Mouse (Mus musculus): ENCODE data around the gene Ift52.

Ift52 gene

GRCm38 (mm10) chr2:163016916-163017743 is at the start of gene Ift52:
TSS of gene Ift52 (plus strand) at chr2:163017354.
- DNase-seq (ENCODE audit: low spot score in 2 of 2): peak; percentile 87 to 91

GRCm38 (mm10) chr2:162968357-162968756 is 48.8 kb upstream of the Ift52 start:
- no peak for DNase-seq (ENCODE audit: low spot score in 2 of 2)

GRCm38 (mm10) chr2:162969101-162969500 is 48.1 kb upstream of the Ift52 start:
- DNase-seq (ENCODE audit: low spot score in 2 of 2): no peak

- no peak for DNase-seq (ENCODE audit: low spot score in 2 of 2)
Observed at GRCm38 (mm10) chr2:162970896-162971295, 46.3 kb upstream of the Ift52 start.

- no peak for DNase-seq (ENCODE audit: low spot score in 2 of 2)
Observed at GRCm38 (mm10) chr2:162972752-162973151, 44.4 kb upstream of the Ift52 start.

- DNase-seq (ENCODE audit: low spot score in 2 of 2): no peak
Observed at GRCm38 (mm10) chr2:162973206-162973605, 43.9 kb upstream of the Ift52 start.

GRCm38 (mm10) chr2:162973637-162974036 is 43.5 kb upstream of the Ift52 start:
- no peak for DNase-seq (ENCODE audit: low spot score in 2 of 2)

- DNase-seq (ENCODE audit: low spot score in 2 of 2): no peak
Observed at GRCm38 (mm10) chr2:162975157-162975775, 41.9 kb upstream of the Ift52 start.

GRCm38 (mm10) chr2:162976001-162976400 is 41.2 kb upstream of the Ift52 start:
- DNase-seq (ENCODE audit: low spot score in 2 of 2): no peak

GRCm38 (mm10) chr2:162984381-162984780 is 32.8 kb upstream of the Ift52 start:
- no peak for DNase-seq (ENCODE audit: low spot score in 2 of 2)

- DNase-seq (ENCODE audit: low spot score in 2 of 2): no peak
Observed at GRCm38 (mm10) chr2:162985923-162986322, 31.2 kb upstream of the Ift52 start.

GRCm38 (mm10) chr2:162986764-162987163 is 30.4 kb upstream of the Ift52 start:
- no peak for DNase-seq (ENCODE audit: low spot score in 2 of 2)

- no peak for DNase-seq (ENCODE audit: low spot score in 2 of 2)
Observed at GRCm38 (mm10) chr2:162987218-162987617, 29.9 kb upstream of the Ift52 start, which contains the start of gene Sgk2. TSS of gene Sgk2 (plus strand) at chr2:162987330.

- DNase-seq (ENCODE audit: low spot score in 2 of 2): no peak
Observed at GRCm38 (mm10) chr2:162988235-162988634, 28.9 kb upstream of the Ift52 start.

GRCm38 (mm10) chr2:162991394-162992083 is 25.6 kb upstream of the Ift52 start:
- no peak for DNase-seq (ENCODE audit: low spot score in 2 of 2)

GRCm38 (mm10) chr2:162992084-162992437 is 25.1 kb upstream of the Ift52 start:
- DNase-seq (ENCODE audit: low spot score in 2 of 2): no peak

GRCm38 (mm10) chr2:162993881-162994616 is 23.1 kb upstream of the Ift52 start:
- no peak for DNase-seq (ENCODE audit: low spot score in 2 of 2)

- DNase-seq (ENCODE audit: low spot score in 2 of 2): no peak
Observed at GRCm38 (mm10) chr2:162998528-162999230, 18.5 kb upstream of the Ift52 start.

- no peak for DNase-seq (ENCODE audit: low spot score in 2 of 2)
Observed at GRCm38 (mm10) chr2:162999744-163000143, 17.4 kb upstream of the Ift52 start.

GRCm38 (mm10) chr2:163001071-163001470 is 16.1 kb upstream of the Ift52 start:
- DNase-seq (ENCODE audit: low spot score in 2 of 2): no peak

GRCm38 (mm10) chr2:163007299-163007698 is 9.9 kb upstream of the Ift52 start:
- DNase-seq (ENCODE audit: low spot score in 2 of 2): no peak
